Mouse (Mus musculus) megakaryocyte-erythroid progenitor cell, adult 5-6 weeks (primary cell): ENCODE measurements at regions not wholly inside any gene's neighbourhood (a gene's known extent, or its start where the extent isn't known, plus 50 kb on each side); places are given as distances from the start of the nearest gene placed in this dataset.
"Not testable (repeated sequence)": the region's sequence is repeated elsewhere in the genome, so short reads cannot be mapped to it uniquely, and the experiment has no call there.

Experiments
- ATAC-seq: replicated peaks from 2 replicates; pipeline ENCODE4 v1.8.0; 2016; ENCODE audit warnings: mild to moderate bottlenecking, inconsistent platforms; ENCODE audit not compliant: severe bottlenecking, poor library complexity, low FRiP score, low TSS enrichment

- no peak for ATAC-seq
These were observed 563.0 kb downstream of the Pdcd6ip start for GRCm38 (mm10) chr9:113145036-113145435.

GRCm38 (mm10) chr9:113134611-113135010, 573.4 kb downstream of the Pdcd6ip start:
- ATAC-seq: no peak

GRCm38 (mm10) chr9:113123004-113123692, 584.9 kb downstream of the Pdcd6ip start:
- no peak for ATAC-seq

- ATAC-seq: no peak
These were observed 585.8 kb downstream of the Pdcd6ip start for GRCm38 (mm10) chr9:113122253-113122749.

GRCm38 (mm10) chr9:113120385-113120784, 587.7 kb downstream of the Pdcd6ip start:
- no peak for ATAC-seq

GRCm38 (mm10) chr9:113119721-113120120, 588.3 kb downstream of the Pdcd6ip start:
- ATAC-seq: no peak

GRCm38 (mm10) chr9:113115576-113115975, 592.5 kb downstream of the Pdcd6ip start:
- no peak for ATAC-seq

- no peak for ATAC-seq
These were observed 595.3 kb downstream of the Pdcd6ip start for GRCm38 (mm10) chr9:113112753-113113152.

- ATAC-seq: no peak
These were observed 606.3 kb downstream of the Pdcd6ip start for GRCm38 (mm10) chr9:113101733-113102132.

GRCm38 (mm10) chr9:113100641-113101040, 607.4 kb downstream of the Pdcd6ip start:
- no peak for ATAC-seq

GRCm38 (mm10) chr9:113095421-113095820, 612.6 kb downstream of the Pdcd6ip start:
- not testable (repeated sequence) for ATAC-seq

GRCm38 (mm10) chr9:113093863-113094390, 614.1 kb downstream of the Pdcd6ip start:
- ATAC-seq: no peak

- no peak for ATAC-seq
These were observed 616.2 kb downstream of the Pdcd6ip start for GRCm38 (mm10) chr9:113091881-113092280.

- ATAC-seq: no peak
These were observed 620.3 kb downstream of the Pdcd6ip start for GRCm38 (mm10) chr9:113087786-113088185.

- ATAC-seq: no peak
These were observed 622.7 kb downstream of the Pdcd6ip start for GRCm38 (mm10) chr9:113085281-113085810.

- ATAC-seq: no peak
These were observed 633.2 kb downstream of the Pdcd6ip start for GRCm38 (mm10) chr9:113074866-113075265.

GRCm38 (mm10) chr9:113057415-113057814, 650.6 kb downstream of the Pdcd6ip start:
- ATAC-seq: no peak

- no peak for ATAC-seq
These were observed 663.4 kb downstream of the Pdcd6ip start for GRCm38 (mm10) chr9:113044556-113045178.

GRCm38 (mm10) chr9:113040885-113041284, 667.2 kb downstream of the Pdcd6ip start:
- ATAC-seq: no peak

- no peak for ATAC-seq
These were observed 674.1 kb downstream of the Pdcd6ip start for GRCm38 (mm10) chr9:113033996-113034395.
